Comparison of ENCODE assay signal across 1 mouse cellular context in genomic region chr4:118621781-118622180, GRCm38 (mm10).
TF ChIP-seq lines count a peak whose summit lies in the region.

No protein-coding gene starts in this region.

TF ChIP-seq in MEL, 35 proteins besides CTCF, POLR2A, EP300 and RAD21 (continued from another document):
- TF ChIP-seq NELFE (IDR thresholded peaks at IDR 0.05; ENCODE audit: low read depth, low read length) (no peak), CHD2 (IDR thresholded peaks at IDR 0.05; ENCODE audit: low read length) (no peak), MYC (IDR thresholded peaks at IDR 0.05; ENCODE audit: low read depth, low read length) (peak; percentile 59; the same call in 1 of the 2 replicates), MAFK (IDR thresholded peaks at IDR 0.05; ENCODE audit: borderline replicate concordance, low read depth, low read length) (peak; percentile 17; the same call in 1 of the 2 replicates), UBTF (IDR thresholded peaks at IDR 0.05; ENCODE audit: borderline replicate concordance, insufficient read depth, low read depth, low read length) (no peak), MAZ (IDR thresholded peaks at IDR 0.05; ENCODE audit: low read depth, low read length) (no peak), CHD1 (IDR thresholded peaks at IDR 0.05; ENCODE audit: low read depth, low read length) (no peak), ZNF384 (IDR thresholded peaks at IDR 0.05; ENCODE audit: low read depth, low read length) (no peak), USF2 (IDR thresholded peaks at IDR 0.05; ENCODE audit: borderline replicate concordance in 1 of 2, insufficient read depth in 1 of 2, low read depth in 1 of 2, low read length in 2 of 2) (no peak), MYB (IDR thresholded peaks at IDR 0.05; ENCODE audit: low read depth, low read length) (peak; percentile 59)
